Mouse (Mus musculus) neural tube, embryonic 13.5 days (tissue): ENCODE measurements around the gene Vps35. TPM values are rescaled to one million over a fixed set of nuclear protein-coding genes. Genes with fewer than 3 reads are reported as not detected.

Experiments
- polyA plus RNA-seq: library from polyadenylated mRNA; unstranded; fragments of >200 nt; fragmentation: Nextera tagmentation; extraction: Ambion mirVana; gene quantifications from 2 replicates; pipeline ENCODE4 v1.2.1, GENCODE M21; 2015

Vps35 gene
- polyA plus RNA-seq, 1 experiment from 2014 or later, result 178 TPM

Other genes starting within 250 kb of the Vps35 start
- 48.6 and 50.8 TPM in 2 replicates for gene Fbxw9, start 239.7 kb downstream of the Vps35 start, polyA plus RNA-seq
- 1.5 TPM in 1 of 2 replicates, not detected in the other for gene Gm5741, start 231.8 kb downstream of the Vps35 start, polyA plus RNA-seq
- gene Dhps, start 228.0 kb downstream of the Vps35 start, polyA plus RNA-seq, result 86.9 and 109 TPM in 2 replicates
- gene Wdr83os, start 219.1 kb downstream of the Vps35 start, polyA plus RNA-seq, result 117 and 118 TPM in 2 replicates
- gene Wdr83, start 218.5 kb downstream of the Vps35 start, polyA plus RNA-seq, result 56.5 and 58.6 TPM in 2 replicates
- gene Man2b1, start 216.5 kb downstream of the Vps35 start, polyA plus RNA-seq, result 18.7 and 19.2 TPM in 2 replicates
- gene Zfp791, start 176.7 kb downstream of the Vps35 start, polyA plus RNA-seq, result 2.3 and 2.9 TPM in 2 replicates
- not detected in 2 replicates for gene Cks1brt, start 147.9 kb downstream of the Vps35 start, polyA plus RNA-seq
- not detected in 2 replicates for gene Olfr371, start 73.8 kb downstream of the Vps35 start, polyA plus RNA-seq
- gene Orc6, start 170 bp downstream of the Vps35 start, polyA plus RNA-seq, result 73.5 and 78.3 TPM in 2 replicates
- gene Mylk3, start 86.5 kb upstream of the Vps35 start, polyA plus RNA-seq, result 0.47 TPM in 2 replicates
- 40.8 and 44.6 TPM in 2 replicates for gene 4921524J17Rik, start 133.0 kb upstream of the Vps35 start, polyA plus RNA-seq
- 53.1 and 56.9 TPM in 2 replicates for gene Gpt2, start 192.8 kb upstream of the Vps35 start, polyA plus RNA-seq